Mouse (Mus musculus) right cerebral cortex, adult 18-20 months (tissue): ENCODE measurements around the gene Guk1.

Experiments
- DNase-seq: peaks from one replicate; pipeline ENCODE4 v3.0.0; 2022; ENCODE audit warnings: mixed read lengths

Gene Guk1

DNA sequence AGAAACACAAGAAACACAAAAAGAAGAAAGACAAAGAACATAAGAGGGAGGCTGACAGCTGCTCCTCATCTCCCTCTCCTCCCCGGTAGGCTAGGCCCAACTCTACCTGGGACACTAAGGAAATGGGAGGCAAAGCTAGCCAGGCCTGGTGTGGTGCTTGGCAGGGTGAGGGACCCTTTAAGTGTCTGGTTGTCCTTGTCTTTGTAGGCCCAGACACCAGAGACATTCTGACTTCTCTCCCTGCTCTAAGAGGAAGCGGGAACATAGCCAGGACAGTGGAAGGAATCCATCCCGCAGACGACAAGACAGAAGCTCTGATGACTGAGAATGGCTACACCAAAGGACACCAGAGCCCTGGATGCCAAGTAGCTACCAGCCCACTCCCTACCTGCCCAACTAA, 18.0 kb upstream of the Guk1 start:
- no peak for DNase-seq

DNA sequence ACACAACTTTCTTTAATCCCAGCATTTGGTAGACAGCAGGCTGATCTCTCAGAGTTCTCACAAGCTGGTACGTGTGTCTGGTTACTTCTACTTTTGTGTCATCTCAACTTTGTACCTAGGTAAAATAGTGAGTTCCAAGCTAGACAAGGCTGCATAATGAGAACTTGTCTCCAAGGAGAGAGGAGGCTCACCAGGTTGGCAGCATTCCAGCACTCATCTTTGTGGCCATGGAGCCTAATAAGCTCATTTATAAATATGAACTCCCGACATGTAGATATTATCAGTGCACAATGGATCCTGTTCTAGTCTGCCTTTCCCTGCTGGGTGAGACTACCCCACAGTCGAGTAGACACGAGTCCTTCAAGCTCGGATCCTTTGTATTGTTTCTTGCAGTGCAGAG, 17.6 kb upstream of the Guk1 start:
- no peak for DNase-seq

DNA sequence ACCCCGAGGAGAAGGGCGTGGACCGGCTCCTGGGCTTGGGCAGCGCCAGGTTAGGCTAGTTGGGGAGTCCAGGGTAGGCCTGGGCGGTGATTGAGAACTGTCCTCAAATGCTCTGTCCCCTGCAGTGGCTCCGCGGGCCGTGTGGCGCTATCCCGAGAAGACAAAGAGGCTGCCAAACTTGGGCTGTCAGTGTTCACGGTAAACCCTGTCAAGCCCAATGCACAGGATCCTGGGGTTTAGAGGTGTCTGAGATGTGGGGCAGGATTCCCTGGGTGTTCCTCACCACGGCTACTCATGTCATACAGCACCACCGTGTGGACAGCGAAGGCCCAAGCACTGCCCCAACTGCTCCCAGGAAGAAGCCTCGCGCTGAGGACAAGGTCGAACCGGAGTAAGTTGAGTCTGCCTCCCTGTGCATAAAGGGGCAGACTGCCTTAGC, 17.0 kb upstream of the Guk1 start:
- DNase-seq = peak; percentile 54

DNA sequence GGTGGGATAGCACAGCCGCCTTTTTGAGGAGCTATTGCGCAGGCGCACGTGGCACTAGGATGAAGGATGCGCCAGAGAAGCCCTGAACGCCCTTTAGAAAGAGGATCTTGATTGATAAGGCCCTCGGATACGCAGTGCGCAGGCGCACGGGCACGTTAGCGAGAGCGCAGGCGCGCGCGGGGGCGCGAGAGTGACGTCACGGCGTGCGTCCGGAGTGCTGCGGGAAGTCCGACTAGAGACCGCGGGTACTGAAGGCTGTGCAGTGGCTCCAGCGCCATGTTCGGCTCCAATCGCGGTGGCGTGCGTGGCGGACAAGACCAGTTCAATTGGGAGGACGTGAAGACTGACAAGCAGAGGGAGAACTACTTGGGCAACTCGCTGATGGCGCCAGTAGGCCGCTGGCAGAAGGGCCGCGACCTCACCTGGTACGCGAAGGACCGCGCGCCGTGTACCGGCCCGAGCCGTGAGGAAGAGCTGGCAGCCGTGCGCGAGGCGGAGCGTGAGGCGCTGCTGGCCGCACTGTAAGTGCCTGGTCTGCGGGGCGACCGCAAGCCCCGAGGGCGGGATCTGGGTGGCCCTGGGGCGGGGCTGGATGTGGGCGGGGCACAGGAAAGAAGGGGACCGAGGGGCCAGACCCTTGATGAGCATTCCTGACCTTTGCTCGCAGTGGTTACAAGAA, 16.3 kb upstream of the Guk1 start, which contains the start of gene 2310033P09Rik:
TSS of gene 2310033P09Rik (plus strand) at position 169 of the 679 bp plus-strand sequence.
- peak; percentile 95 for DNase-seq

DNA sequence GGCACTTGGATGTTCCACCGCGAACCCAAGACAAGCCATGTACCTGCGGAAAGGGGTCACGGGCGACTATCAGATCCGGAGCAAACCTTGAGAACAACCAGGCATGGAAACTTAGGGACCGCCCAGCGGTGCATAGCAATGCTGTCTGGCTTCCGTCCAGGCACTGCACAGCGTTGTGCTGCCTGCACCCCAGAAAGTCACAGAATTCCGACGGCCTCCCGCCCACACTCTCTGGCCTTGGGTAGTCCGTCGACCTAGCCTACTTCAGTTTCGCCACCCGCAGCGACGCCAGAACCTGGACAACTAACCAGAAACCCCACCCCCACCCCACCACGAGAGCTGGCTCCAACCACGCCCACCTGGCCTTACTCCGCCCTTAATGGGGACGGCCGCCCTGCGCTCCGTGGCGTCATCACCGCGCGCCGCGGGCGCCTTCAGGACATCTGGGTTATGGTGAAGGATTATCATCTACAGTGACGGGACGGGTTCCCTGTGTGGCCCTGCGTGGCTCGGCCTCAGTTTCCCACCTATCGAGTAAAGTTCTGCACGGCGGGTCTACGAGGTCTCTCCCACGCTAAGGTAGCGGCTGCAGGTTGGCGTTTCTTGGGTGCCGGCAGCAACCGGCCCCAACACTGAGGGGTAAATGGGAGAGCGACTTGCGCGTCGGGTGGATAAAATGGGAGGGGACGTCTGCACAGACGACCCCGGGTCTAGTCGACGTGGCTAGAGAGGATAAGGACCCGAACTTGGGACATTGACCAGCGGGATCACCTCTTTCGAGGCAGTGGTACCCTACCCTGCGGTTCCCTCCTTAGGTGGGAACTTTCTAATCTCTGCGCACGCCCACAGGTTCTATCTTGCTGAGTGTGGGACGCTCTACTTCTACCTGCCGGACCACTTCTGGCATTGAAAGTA, 10.3 kb upstream of the Guk1 start, which contains the start of gene Mrpl55:
TSS of gene Mrpl55 (plus strand) at position 406 of the 915 bp plus-strand sequence.
- DNase-seq = peak; percentile 94

DNA sequence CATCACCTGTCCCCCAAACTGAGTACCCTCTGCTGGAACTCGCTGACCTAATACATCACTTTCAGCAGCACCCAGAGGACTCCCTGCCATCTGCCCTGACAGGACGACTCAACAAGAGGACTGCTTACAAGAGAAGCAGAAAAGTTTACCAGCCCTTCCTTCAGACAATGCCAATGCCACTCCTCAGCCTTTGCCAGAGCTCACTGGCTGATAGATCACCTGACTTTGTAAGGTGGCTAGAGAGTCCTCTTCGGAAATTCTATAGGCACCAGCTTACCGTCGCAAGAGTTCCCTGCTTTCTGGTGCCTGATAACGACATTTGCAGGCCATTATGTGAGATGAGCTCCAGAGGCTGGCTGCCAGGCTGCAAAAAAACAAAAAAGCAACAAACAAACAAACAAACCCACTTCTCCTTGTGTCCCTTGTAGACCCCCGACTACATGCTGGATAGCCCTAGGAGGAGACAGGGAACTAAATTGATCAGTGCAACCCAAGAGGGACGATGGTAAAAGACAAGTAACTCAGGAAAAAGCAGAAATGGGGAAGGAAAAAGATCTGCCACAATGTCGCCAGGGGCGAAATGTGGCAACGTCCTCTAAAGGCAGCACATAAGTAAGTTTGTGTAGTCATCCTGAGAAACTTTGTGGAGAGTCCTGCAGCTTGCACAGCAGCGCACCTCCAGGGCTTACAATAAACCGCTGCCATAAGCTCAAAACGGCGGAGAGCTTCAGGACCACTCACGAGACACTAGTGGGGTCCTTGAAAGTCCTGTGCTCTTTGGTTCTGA, 9.4 kb upstream of the Guk1 start:
- DNase-seq = no peak

DNA sequence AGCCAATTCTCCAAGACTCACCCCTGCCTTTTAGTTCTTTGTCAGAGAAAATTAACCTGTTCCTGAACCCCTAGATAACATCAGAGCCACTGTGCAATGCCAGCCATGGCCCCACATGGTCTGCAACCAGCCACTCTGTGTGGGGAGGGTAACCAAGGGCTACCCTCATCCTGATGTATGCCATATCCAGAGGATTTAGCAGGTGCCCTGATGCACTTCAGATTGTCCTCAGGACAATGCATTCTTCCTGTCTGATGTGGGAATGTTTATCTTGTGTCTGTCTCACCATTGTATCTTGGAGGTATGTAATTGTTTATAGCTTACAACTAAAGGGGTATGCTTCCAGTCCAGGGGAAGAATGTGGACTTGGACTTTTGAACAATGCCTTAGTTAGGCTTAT, 4.2 kb upstream of the Guk1 start:
- no peak for DNase-seq

DNA sequence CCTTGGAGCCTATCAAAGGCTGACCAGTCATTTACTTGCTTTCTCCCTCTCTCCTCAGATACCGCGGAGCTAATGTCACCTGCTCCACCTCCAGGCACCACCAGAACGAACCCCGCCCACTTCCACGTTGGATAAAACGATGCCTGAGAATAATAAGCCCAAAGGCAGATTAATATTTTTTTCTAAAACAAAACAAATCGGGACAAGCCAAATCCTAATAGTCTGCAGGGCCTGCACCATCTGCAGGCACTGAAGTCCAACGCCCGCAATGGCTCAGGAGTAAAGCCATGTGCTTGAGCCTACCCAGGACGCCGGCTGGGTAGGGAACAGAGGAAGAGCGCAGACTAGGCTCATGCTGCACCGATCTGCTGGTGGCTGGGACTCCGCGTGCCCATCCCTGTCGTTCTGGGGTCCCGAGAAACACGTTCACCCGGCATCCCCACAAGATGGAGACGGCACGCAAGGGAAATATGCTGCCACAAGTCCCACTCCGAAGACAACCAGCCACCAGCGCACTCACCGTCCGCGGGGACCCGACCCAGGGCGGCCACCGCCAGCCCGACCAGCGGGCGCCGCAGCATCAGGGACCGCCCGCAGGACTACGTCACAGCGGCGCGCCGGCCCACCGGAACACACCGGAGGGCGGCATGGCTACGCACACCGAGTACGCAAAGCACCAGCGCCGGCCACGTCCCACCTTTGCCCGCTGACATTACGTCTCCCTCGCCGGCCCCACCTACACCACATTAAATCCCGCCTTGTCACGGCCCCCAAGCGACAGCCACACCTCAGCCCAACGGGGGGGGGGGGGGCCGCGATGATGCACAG, 567 bp downstream of the Guk1 start:
- peak; percentile 95 for DNase-seq

DNA sequence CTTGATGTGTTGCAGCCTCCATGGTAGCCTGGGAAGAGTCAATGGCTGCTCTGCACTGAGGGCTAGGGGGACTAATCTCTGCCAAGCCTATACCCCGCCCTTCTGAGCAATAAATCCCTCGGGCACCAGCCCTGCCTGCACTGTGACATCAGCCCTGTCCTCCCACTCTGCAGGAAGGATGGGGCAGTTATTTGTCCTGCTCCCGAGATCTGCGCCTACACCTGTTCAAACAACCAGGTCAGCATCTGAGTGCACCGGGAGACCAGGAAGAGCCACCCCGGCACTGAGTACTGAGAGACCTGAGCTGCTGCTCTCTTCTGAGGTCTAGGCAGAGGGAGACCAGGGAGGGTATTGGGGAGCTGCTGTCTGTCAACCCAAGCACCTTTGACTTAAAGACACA, 4.3 kb downstream of the Guk1 start:
- DNase-seq = no peak

DNA sequence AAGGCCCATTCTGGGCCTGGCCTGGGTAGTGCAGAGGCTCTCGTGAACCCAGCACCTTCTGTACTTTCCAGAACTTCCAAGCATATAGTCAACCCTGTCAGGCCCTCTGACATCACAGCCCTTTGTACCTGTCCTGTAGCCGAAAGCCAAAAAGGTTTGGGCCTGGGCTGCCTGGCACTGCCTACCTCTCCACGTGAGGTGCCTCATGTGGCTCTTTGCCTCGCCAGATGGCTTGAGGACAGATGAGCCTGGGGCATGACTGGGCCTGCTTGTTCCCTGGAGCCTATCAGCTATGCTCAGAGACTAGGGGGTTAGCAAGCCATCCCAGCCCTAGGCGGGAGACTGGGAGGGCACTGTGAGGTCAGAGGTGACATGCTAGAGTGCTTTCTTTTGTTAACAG, 6.5 kb downstream of the Guk1 start:
- DNase-seq = no peak

DNA sequence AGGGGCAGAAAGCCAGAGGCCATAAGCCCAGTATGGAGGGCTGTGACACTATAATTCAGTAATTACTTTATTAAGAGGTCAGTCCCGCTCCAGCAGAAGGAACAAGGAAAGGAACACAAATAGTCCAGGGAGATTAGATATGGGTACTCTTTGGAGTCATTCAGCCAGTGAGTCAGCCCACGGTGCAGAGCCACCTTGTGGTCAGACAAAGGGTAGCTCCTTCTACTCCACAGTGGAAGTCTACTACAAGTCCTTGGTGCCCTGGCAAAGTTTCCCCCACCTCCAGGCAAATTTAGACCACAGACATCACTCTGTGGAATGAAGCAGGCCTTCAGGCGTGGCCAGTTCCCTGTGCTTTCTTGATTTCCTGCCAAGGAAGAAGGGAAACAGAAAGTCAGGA, 8.2 kb downstream of the Guk1 start:
- DNase-seq = peak; percentile 56

DNA sequence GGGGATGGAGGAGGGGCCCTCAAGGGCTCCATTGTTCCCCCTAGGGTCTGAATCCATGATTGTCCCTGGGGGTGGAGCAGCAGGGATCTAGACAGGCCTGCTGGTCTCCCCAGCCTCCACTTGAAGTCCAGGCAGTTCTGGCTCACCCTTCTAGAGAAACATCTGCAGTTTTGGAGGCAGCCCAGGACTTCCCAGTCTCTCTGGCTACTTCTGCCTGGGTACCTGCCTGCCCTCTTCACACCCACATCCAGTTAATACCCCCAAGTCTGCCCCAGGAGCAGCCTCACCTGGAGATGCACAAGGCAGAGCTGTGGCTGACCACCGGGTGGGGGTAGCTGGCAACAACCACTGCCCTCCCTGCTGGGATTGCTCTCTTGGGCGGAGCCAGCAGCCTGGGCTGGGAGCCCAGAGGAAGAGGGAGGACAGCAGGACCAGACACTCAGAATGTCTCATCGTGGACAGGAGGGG, 9.1 kb downstream of the Guk1 start, which contains the start of gene Gjc2:
TSS of gene Gjc2 (minus strand) at position 350 of the 468 bp plus-strand sequence.
- peak; percentile 53 for DNase-seq

DNA sequence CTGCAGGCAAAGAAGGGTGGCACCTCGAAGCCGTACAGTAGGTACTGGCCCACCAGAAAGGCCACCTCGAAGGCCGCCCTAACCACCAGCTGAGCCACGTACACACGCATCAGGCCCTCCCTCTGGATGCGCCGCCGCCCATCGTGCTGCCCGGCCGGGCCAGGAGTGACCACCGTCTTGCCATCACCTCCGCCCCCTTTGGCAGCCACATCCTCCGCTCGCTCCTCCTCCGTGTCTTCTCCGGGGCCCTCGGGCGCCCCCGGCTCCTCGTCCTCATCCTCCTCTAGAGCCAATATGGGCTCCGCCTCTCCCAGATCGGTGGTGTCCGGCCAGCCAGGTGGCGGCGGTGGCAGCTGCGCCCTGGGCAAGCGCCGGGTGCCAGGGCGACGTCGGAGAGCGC, 15.1 kb downstream of the Guk1 start:
- no peak for DNase-seq

DNA sequence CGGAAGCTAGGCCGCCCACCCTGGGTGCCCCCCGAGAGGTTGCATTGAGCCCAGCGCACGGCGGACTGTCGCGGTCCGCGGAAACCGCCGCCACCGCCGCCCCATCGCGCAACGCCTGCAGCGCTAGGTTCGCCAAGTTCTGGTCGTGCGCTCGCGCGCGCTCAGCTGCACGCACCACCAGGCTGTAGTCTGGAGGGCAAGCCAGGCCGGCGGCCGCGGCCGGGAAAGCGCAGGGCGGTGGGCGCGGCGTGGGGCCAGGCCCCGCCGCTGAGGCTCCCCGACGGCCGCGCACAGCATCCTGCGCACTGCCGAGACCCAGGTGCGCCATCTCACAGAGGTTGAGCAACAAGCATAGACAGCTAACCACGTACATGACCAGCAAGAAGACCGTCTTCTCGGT, 15.5 kb downstream of the Guk1 start:
- DNase-seq = no peak

DNA sequence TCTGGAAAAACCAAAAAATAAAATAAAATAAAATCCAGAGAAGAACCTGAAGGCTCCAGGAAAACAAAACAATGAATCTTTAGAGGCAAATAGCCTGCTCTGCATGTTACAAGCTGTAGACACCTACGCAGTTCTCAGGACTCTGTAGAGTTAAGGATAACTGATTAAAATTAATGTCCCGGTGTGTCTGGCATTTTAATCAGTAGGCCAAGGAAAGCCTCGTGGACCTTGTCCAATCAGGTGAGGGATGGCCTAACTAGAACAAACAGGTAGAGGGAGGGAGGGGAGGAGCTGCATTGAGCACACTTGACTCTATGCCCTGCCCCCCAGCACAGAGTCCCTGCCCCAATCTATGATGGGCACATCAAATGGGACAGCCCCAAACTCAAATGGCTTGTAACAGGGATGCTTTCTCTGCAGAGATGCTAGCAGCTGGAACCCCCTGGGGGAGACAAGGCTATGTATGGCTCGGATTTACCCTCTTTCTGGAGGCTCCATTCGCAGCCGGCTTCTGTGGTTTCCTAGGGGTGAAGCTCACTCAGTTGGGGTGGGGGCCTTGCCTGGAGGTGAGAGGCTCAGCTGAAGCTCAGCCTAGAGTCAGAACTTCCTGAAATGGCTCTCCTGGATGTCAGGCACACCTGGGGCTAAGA, 17.7 kb downstream of the Guk1 start:
- DNase-seq = no peak

DNA sequence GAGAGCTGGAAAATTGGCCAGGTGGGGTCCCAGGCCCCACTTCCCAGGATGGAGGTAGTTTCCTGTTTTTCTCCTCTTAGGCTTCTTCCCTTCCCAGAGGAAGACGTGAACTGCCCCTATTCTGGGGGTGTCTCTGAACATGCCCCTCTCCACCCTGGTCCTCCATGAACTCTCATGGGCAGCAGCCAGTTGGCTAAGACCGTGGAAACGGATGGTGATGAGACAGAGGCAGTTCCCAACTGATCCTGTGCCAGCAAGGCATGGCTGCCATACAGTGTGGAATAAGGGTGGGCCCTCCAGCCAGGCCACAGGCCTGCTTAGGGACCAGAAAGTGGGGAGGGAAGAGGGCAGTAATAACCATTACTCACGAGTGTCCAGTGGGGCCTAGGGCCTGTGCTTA, 21.5 kb downstream of the Guk1 start:
- no peak for DNase-seq

DNA sequence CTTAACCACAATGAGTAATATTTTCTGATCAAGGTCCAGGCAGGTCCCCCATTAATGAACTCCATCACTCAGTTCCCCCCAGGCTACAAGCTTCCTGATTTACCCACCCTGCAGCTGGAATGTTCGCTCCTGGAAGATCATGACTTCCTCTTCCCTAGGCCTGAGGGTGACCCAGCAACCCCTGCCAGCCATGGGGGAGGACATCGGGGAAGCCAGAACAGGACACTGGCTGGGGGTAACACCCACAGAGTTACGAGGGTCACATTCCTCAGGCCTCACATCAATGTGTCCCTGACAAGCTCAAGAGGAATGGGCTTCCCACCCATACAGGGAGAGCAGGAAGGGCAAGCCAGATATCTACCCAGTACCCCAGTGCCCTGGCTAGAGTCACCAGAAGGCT, 22.2 kb downstream of the Guk1 start:
- no peak for DNase-seq

DNA sequence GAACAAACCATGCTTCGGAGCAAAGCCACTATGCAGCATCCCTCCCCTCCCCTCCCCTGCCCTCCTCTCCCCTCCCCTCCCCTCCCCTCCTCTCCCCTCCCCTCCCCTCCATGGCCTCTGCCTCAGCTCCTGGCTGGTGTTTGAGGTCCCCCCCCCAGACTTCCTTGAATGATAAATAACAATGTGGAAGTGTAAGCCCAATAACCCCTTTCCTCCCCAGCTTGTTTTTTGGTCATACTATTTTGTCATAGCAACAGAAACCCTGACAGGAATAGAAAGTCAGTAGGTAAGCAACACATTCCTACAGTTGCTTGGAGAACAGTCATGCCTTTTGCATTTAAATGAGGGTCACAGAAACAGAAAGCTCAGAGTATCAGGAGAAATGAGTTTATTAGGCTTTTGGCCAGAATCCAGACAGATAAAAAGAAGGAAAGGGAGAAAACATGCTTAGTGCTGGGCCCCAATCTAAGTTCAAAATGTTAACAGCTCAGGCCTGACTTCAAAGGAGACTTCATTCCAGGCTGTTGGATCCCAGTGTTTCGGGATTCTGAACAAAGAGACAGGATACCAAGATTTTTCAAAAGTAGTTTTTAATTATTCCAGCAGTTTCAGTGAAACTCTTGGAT, 26.3 kb downstream of the Guk1 start:
- no peak for DNase-seq

DNA sequence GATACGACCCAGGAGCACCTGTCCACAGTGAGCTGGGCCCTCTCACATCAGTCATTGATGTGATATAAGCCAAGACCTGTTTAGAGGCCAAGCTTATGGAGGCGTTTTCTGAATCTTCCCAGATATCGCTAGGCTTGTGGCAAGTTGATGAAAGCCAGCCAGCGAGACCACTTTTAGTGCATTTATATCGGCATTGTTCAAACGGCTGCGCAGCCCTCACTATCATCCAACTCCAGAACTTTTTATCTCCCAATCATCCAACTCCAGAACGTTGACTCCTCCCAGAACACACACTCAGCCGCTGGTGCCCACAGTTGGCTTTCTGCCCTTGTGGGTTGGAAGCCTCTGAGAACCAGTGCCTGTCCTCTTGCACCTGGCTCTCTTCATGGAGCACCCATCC, 27.6 kb downstream of the Guk1 start:
- DNase-seq = no peak

DNA sequence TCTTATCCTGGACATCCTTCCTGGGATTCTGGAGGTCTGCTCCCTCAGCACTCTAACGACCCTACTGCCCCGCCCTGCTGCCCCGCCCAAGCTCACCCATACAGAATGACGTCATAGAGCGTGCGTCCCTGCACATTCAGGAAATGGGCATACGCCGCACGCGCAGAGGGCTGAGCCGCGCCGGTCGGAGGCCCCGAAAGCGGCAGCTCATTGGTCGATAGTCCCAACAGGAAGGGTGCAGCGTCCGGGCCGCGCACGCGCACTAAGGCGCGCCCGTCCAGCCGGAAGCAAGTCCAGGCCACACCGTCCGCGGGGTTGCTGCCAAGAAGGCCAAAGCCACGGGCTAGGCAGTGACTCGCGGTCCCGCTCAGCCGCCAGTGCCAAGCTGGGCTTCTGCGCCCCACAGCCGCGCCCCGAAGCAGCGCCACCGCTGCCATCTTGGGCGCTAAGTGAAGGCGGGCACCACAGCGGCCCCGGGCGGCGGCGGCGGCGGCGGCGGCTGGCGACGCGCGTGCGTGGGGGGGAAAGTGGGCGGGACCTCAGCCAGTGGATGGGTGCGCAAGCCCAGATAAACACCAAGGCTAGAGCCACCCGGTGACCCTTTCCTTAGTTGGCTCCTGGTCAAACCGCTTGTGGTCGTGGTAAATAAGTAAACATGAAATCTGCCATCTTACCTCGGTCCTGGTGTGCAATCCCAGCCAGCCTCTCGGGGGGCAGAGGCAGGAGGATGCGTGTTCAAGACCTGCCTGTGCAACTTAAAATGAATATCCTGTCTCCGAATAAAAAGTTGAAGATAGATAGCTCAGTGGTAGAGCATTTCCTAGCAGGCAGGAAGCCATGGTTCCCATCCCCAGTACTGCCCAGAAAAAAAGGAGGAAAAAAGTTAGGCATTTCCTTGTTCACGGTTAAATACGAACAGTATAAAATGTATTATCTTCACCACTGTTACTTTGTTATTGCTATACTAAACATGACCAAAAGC, 28.5 kb downstream of the Guk1 start, which contains the start of gene Iba57:
TSS of gene Iba57 (minus strand) at position 485 of the 982 bp plus-strand sequence.
- peak; percentile 99 for DNase-seq
